Mouse (Mus musculus): Measurements from ENCODE around the gene 1600014C10Rik. TPM values are rescaled to one million over a fixed set of nuclear protein-coding genes. Genes with fewer than 3 reads are reported as not detected.
A peak's percentile ranks its signal among the peaks of the same experiment; 100 is the strongest.

Gene 1600014C10Rik
- polyA plus RNA-seq, 1 experiment from 2014 or later, result 14.4 TPM

- ATAC-seq (ENCODE audit: insufficient number of reproducible peaks, low FRiP score, low TSS enrichment, low read depth), result peak; percentile 62
- Histone ChIP-seq H3K36me3 (ENCODE audit: control insufficient read depth, insufficient read depth, low read length) (no peaks in the 10 kb centered on the region), H3K4me3 (ENCODE audit: low read depth, low read length) (peak overlapping the region; percentile 47), H3K9ac (ENCODE audit: low read length) (peak overlapping the region; percentile 45), H3K27me3 (ENCODE audit: control insufficient read depth, insufficient read depth, low read length) (0 out of 2 replicates have a peak, but pooled peaks cover 2% of the 10 kb centered on the region), H3K4me1 (ENCODE audit: control insufficient read depth, insufficient read depth, low read length) (0 out of 2 replicates have a peak, but pooled peaks cover 4% of the 10 kb centered on the region), H3K27ac (replicated peaks; ENCODE audit: low read depth, low read length) (peak overlapping the region; percentile 57; the same call in 1 of the 2 replicates), H3K4me2 (ENCODE audit: low read depth, severe bottlenecking) (peak overlapping the region; percentile 61), H3K9me3 (ENCODE audit: control insufficient read depth, low read length) (no peaks in the 10 kb centered on the region)
- WGBS, result under 1% methylated on average over 25 of the region's 25 CpGs
- peak; percentile 75 for DNase-seq (ENCODE audit: low spot score)
Observed at GRCm38 (mm10) chr7:38227181-38227899, 44.3 kb downstream of the 1600014C10Rik start.

GRCm38 (mm10) chr7:38227900-38228298 lies 44.9 kb downstream of the 1600014C10Rik start, which contains the start of gene Plekhf1:
TSS of gene Plekhf1 (minus strand) at chr7:38228016.
- Histone ChIP-seq H3K9ac (ENCODE audit: low read length) (peak within 1 kb of the TSS; percentile 45), H3K27me3 (ENCODE audit: control insufficient read depth, insufficient read depth, low read length) (0 out of 2 replicates have a peak, but pooled peaks cover 2% of the 10 kb centered on the region), H3K4me1 (ENCODE audit: control insufficient read depth, insufficient read depth, low read length) (0 out of 2 replicates have a peak, but pooled peaks cover 4% of the 10 kb centered on the region), H3K36me3 (ENCODE audit: control insufficient read depth, insufficient read depth, low read length) (no peaks in the 10 kb centered on the region), H3K4me3 (ENCODE audit: low read depth, low read length) (peak within 1 kb of the TSS; percentile 47), H3K4me2 (ENCODE audit: low read depth, severe bottlenecking) (peak within 1 kb of the TSS; percentile 61), H3K9me3 (ENCODE audit: control insufficient read depth, low read length) (no peaks in the 10 kb centered on the region), H3K27ac (replicated peaks; ENCODE audit: low read depth, low read length) (peak within 1 kb of the TSS; percentile 57; the same call in 1 of the 2 replicates)
- WGBS, result under 1% methylated on average over 36 of the region's 36 CpGs
- peak; percentile 91 for ATAC-seq (ENCODE audit: insufficient number of reproducible peaks, low FRiP score, low TSS enrichment, low read depth)
- peak; percentile 95 for DNase-seq (ENCODE audit: low spot score)

GRCm38 (mm10) chr7:38228329-38228728 lies 45.3 kb downstream of the 1600014C10Rik start:
- no peaks in the 10 kb centered on the region for H3K36me3 ChIP-seq (ENCODE audit: control insufficient read depth, insufficient read depth, low read length)
- 0 out of 2 replicates have a peak, but pooled peaks cover 4% of the 10 kb centered on the region for H3K4me1 ChIP-seq (ENCODE audit: control insufficient read depth, insufficient read depth, low read length)
- no peak overlapping the region for H3K27ac ChIP-seq (replicated peaks; ENCODE audit: low read depth, low read length)
- H3K4me3 ChIP-seq (ENCODE audit: low read depth, low read length), result peak overlapping the region; percentile 47
- no peak for DNase-seq (ENCODE audit: low spot score)
- 17% methylated on average over 8 of the region's 8 CpGs for WGBS
- H3K9ac ChIP-seq (ENCODE audit: low read length), result no peak overlapping the region
- no peak for ATAC-seq (ENCODE audit: insufficient number of reproducible peaks, low FRiP score, low TSS enrichment, low read depth)
- no peaks in the 10 kb centered on the region for H3K9me3 ChIP-seq (ENCODE audit: control insufficient read depth, low read length)
- H3K4me2 ChIP-seq (ENCODE audit: low read depth, severe bottlenecking), result peak overlapping the region; percentile 61
- H3K27me3 ChIP-seq (ENCODE audit: control insufficient read depth, insufficient read depth, low read length), result 0 out of 2 replicates have a peak, but pooled peaks cover 2% of the 10 kb centered on the region

- Histone ChIP-seq H3K4me3 (ENCODE audit: low read depth, low read length) (no peak overlapping the region), H3K36me3 (ENCODE audit: control insufficient read depth, insufficient read depth, low read length) (no peaks in the 10 kb centered on the region), H3K27ac (replicated peaks; ENCODE audit: low read depth, low read length) (no peak overlapping the region), H3K27me3 (ENCODE audit: control insufficient read depth, insufficient read depth, low read length) (0 out of 2 replicates have a peak, but pooled peaks cover 2% of the 10 kb centered on the region), H3K9ac (ENCODE audit: low read length) (no peak overlapping the region), H3K9me3 (ENCODE audit: control insufficient read depth, low read length) (no peaks in the 10 kb centered on the region), H3K4me1 (ENCODE audit: control insufficient read depth, insufficient read depth, low read length) (0 out of 2 replicates have a peak, but pooled peaks cover 2% of the 10 kb centered on the region), H3K4me2 (ENCODE audit: low read depth, severe bottlenecking) (no peak overlapping the region)
- no peak for ATAC-seq (ENCODE audit: insufficient number of reproducible peaks, low FRiP score, low TSS enrichment, low read depth)
- 23% methylated on average over 8 of the region's 8 CpGs for WGBS
- DNase-seq (ENCODE audit: low spot score), result no peak
Observed at GRCm38 (mm10) chr7:38230285-38230684, 47.3 kb downstream of the 1600014C10Rik start.

GRCm38 (mm10) chr7:38236400-38237105 lies 53.5 kb downstream of the 1600014C10Rik start:
- 42% methylated on average over 11 of the region's 11 CpGs for WGBS
- no peak for ATAC-seq (ENCODE audit: insufficient number of reproducible peaks, low FRiP score, low TSS enrichment, low read depth)
- H3K9me3 ChIP-seq (ENCODE audit: control insufficient read depth, low read length), result no peaks in the 10 kb centered on the region
- no peaks in the 10 kb centered on the region for H3K36me3 ChIP-seq (ENCODE audit: control insufficient read depth, insufficient read depth, low read length)
- no peak overlapping the region for H3K4me2 ChIP-seq (ENCODE audit: low read depth, severe bottlenecking)
- no peaks in the 10 kb centered on the region for H3K4me1 ChIP-seq (ENCODE audit: control insufficient read depth, insufficient read depth, low read length)
- no peak for DNase-seq (ENCODE audit: low spot score)
- no peak overlapping the region for H3K9ac ChIP-seq (ENCODE audit: low read length)
- no peak overlapping the region for H3K27ac ChIP-seq (replicated peaks; ENCODE audit: low read depth, low read length)
- H3K4me3 ChIP-seq (ENCODE audit: low read depth, low read length), result no peak overlapping the region
- H3K27me3 ChIP-seq (ENCODE audit: control insufficient read depth, insufficient read depth, low read length), result no peaks in the 10 kb centered on the region

- Histone ChIP-seq H3K27me3 (ENCODE audit: control insufficient read depth, insufficient read depth, low read length) (no peaks in the 10 kb centered on the region), H3K36me3 (ENCODE audit: control insufficient read depth, insufficient read depth, low read length) (no peaks in the 10 kb centered on the region), H3K9ac (ENCODE audit: low read length) (no peak overlapping the region), H3K4me1 (ENCODE audit: control insufficient read depth, insufficient read depth, low read length) (no peaks in the 10 kb centered on the region), H3K4me3 (ENCODE audit: low read depth, low read length) (no peak overlapping the region), H3K27ac (replicated peaks; ENCODE audit: low read depth, low read length) (no peak overlapping the region), H3K4me2 (ENCODE audit: low read depth, severe bottlenecking) (no peak overlapping the region), H3K9me3 (ENCODE audit: control insufficient read depth, low read length) (no peaks in the 10 kb centered on the region)
- ATAC-seq (ENCODE audit: insufficient number of reproducible peaks, low FRiP score, low TSS enrichment, low read depth), result no peak
- no peak for DNase-seq (ENCODE audit: low spot score)
Observed at GRCm38 (mm10) chr7:38237140-38237539, 54.1 kb downstream of the 1600014C10Rik start.

- no peak overlapping the region for H3K9ac ChIP-seq (ENCODE audit: low read length)
- H3K4me2 ChIP-seq (ENCODE audit: low read depth, severe bottlenecking), result no peak overlapping the region
- no peaks in the 10 kb centered on the region for H3K9me3 ChIP-seq (ENCODE audit: control insufficient read depth, low read length)
- H3K27me3 ChIP-seq (ENCODE audit: control insufficient read depth, insufficient read depth, low read length), result no peaks in the 10 kb centered on the region
- no peaks in the 10 kb centered on the region for H3K4me1 ChIP-seq (ENCODE audit: control insufficient read depth, insufficient read depth, low read length)
- H3K27ac ChIP-seq (replicated peaks; ENCODE audit: low read depth, low read length), result no peak overlapping the region
- no peaks in the 10 kb centered on the region for H3K36me3 ChIP-seq (ENCODE audit: control insufficient read depth, insufficient read depth, low read length)
- DNase-seq (ENCODE audit: low spot score) (no peak), ATAC-seq (ENCODE audit: insufficient number of reproducible peaks, low FRiP score, low TSS enrichment, low read depth) (no peak)
- no peak overlapping the region for H3K4me3 ChIP-seq (ENCODE audit: low read depth, low read length)
- WGBS, result 82% methylated on average over 4 of the region's 4 CpGs
Observed at GRCm38 (mm10) chr7:38242417-38242816, 59.4 kb downstream of the 1600014C10Rik start.

Measured in limb, embryonic 11.5 days (tissue).